Mouse (Mus musculus) hindbrain, embryonic 15.5 days (tissue): ENCODE data around the gene Alms1. TPM values are rescaled to one million over a fixed set of nuclear protein-coding genes. Genes with fewer than 3 reads are reported as not detected.

Experiments used
- microRNA-seq: library from miRNA; unstranded; fragments of <30 nt; microRNA quantifications from one replicate; pipeline ENCODE4, GENCODE M21; 2016
- polyA plus RNA-seq: library from polyadenylated mRNA; unstranded; fragments of >200 nt; fragmentation: Nextera tagmentation; extraction: Ambion mirVana; gene quantifications from 2 replicates; pipeline ENCODE4 v1.2.1, GENCODE M21; 2015

The Alms1 gene
- polyA plus RNA-seq, 1 experiment from 2014 or later, result 4.5 TPM

Small RNA genes within 50 kb of the gene (microRNA-seq; reads per million reads assigned to microRNA genes)
- not detected for gene Gm27317

Other genes starting within 250 kb of the Alms1 start
- 24.2 and 24.4 TPM in 2 replicates for gene Rab11fip5, start 212.9 kb upstream of the Alms1 start, polyA plus RNA-seq
- not detected in 2 replicates for gene Noto, start 163.6 kb upstream of the Alms1 start, polyA plus RNA-seq
- gene Smyd5, start 155.5 kb upstream of the Alms1 start, polyA plus RNA-seq, result 69.0 and 79.1 TPM in 2 replicates
- gene Cct7, start 136.0 kb upstream of the Alms1 start, polyA plus RNA-seq, result 551 and 557 TPM in 2 replicates
- gene Pradc1, start 135.6 kb upstream of the Alms1 start, polyA plus RNA-seq, result 31.1 and 32.0 TPM in 2 replicates
- gene Fbxo41, start 84.5 kb upstream of the Alms1 start, polyA plus RNA-seq, result 10.2 and 10.4 TPM in 2 replicates
- gene Egr4, start 73.9 kb upstream of the Alms1 start, polyA plus RNA-seq, result 0.09 TPM in 1 of 2 replicates, not detected in the other
- gene Nat8f7, start 125.7 kb downstream of the Alms1 start, polyA plus RNA-seq, result not detected in 2 replicates
- 0.33 and 0.34 TPM in 2 replicates for gene Nat8f3, start 178.2 kb downstream of the Alms1 start, polyA plus RNA-seq
- not detected in 2 replicates for gene Nat8f6, start 233.4 kb downstream of the Alms1 start, polyA plus RNA-seq
- 0.16 and 0.26 TPM in 2 replicates for gene Nat8f5, start 233.4 kb downstream of the Alms1 start, polyA plus RNA-seq
- 0.14 TPM in 1 of 2 replicates, not detected in the other for gene Nat8, start 244.6 kb downstream of the Alms1 start, polyA plus RNA-seq